Mouse (Mus musculus) myocyte (in vitro differentiated cells): ENCODE data around the gene Terf2.

ENCODE experiments used
- E2F4 ChIP-seq: IDR thresholded peaks from one replicate; pipeline ENCODE4 v1.6.1; 2011; ENCODE audit warnings: mild to moderate bottlenecking, control low read depth, moderate library complexity; ENCODE audit not compliant: insufficient read depth
- MAX ChIP-seq: IDR thresholded peaks from one replicate; pipeline ENCODE4 v1.6.1; 2011; ENCODE audit warnings: low read depth, mild to moderate bottlenecking, control low read depth
- POLR2A ChIP-seq: IDR thresholded peaks from one replicate; pipeline ENCODE4 v1.6.1; 2011; ENCODE audit warnings: low read depth, mild to moderate bottlenecking, control low read depth, moderate library complexity; ENCODE audit not compliant: insufficient read length
- POLR2AphosphoS2 ChIP-seq: IDR thresholded peaks from one replicate; pipeline ENCODE4 v1.6.1; 2011; ENCODE audit warnings: low read depth, control low read depth; ENCODE audit not compliant: insufficient read length
- REST ChIP-seq: IDR thresholded peaks from one replicate; pipeline ENCODE4 v1.6.1; 2011; ENCODE audit warnings: mild to moderate bottlenecking, control low read depth, moderate library complexity; ENCODE audit not compliant: insufficient read depth, insufficient read length
- USF1 ChIP-seq: IDR thresholded peaks from one replicate; pipeline ENCODE4 v1.6.1; 2011; ENCODE audit warnings: low read depth, mild to moderate bottlenecking, control low read depth, moderate library complexity

DNA sequence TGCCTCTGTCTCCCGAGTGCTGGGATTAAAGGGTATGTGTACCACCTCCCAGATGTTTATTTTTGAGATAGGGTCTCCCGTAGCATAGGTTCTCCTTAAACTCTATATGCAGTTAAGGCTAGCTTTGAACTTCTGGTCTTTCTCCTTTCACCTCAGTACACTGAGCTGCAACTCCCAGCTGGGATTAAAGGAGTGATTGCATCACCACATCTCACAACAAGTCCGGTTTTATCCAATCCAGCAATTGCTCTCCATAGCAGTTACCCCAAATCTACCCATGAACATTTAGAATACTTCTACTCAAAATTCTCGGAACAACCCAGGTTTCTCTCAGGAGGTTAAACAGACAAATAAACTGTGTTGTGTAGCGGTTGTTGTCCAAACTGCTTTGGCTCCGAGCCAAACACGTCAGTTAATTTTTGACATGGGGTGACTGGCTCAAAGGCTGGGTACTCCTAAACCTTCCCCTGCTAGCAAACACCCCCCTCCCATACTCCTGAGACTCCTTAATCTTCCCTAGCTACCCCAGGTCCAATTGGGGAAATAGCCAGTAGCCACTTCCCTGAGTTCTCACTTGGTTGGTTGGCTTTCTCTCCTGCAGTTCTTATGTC lies 25.4 kb upstream of the Terf2 start:
- TF ChIP-seq USF1: no peak
- TF ChIP-seq POLR2AphosphoS2: no peak
- no peak for TF ChIP-seq MAX
- TF ChIP-seq POLR2A: no peak
- no peak for TF ChIP-seq E2F4
- no peak for TF ChIP-seq REST
